Mouse (Mus musculus) megakaryocyte, embryonic 14.5 days (primary cell): ENCODE data around the gene Gpr183.

Experiments
- FLI1 ChIP-seq: IDR thresholded peaks from 2 replicates; pipeline ENCODE4 v1.6.1; 2012; ENCODE audit warnings: low read length, inconsistent platforms, mixed read lengths
- GATA1 ChIP-seq: IDR thresholded peaks from 3 replicates; pipeline ENCODE4 v1.6.1; 2012; ENCODE audit warnings: mixed read lengths, low read length, inconsistent platforms, borderline replicate concordance

DNA sequence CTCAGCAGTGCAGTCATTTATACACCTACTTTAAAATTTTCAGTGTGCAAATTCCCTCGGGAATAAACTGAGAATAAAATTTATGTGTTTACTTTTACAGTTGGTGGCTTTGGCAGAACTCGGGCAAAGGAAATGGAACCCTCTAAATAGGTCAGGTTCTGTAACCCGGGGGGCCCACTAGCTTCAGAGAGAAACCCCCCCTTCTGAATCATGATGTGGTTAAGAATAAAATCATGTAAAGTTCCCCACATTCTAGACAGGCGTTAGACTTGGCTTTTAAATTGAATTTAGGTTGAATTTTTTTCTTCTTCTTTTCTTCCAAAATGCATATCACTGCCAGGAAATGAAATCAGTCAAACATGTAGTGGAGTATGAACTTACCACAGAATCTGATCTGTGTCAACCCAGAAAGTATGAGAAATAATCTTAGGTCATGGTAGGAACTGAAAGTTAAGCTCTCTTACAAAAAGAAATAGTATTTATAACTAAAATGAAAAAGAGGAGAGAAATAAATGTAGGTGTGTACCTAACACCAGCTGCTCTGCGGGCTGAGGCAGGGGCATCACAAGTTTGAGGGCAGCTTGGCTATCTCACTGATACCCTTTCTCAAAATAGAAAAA is 9.7 kb downstream of the Gpr183 start:
- TF ChIP-seq FLI1: no peak
- no peak for TF ChIP-seq GATA1
